Mouse (Mus musculus): Measurements from ENCODE around the gene Gripap1.

Gene Gripap1

DNA sequence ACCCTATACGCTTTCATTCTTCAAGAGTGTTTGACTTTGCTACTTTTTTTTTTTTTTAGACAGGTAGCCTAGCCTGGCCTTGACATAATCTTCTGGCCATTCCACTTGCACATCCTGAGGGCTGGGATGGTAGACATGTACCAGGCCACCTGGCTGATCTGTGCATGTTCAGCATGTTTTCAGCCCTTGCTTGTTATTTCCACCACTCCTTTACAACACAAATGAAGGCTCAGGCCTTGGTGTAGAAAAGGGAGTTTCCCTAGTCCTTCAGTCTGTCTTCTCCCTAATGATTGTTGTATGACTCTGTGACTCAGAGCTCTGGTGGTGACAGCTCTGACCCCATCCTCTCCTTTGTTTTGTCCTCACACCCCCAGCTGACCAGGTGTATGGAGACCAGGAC is 77.6 kb downstream of the Gripap1 start:
- DNase-seq (ENCODE audit: low read depth, low spot score) = no peak

- no peak for DNase-seq (ENCODE audit: low read depth, low spot score)
Observed at GRCm38 (mm10) chrX:7868506-7868905, 78.9 kb downstream of the Gripap1 start.

DNA sequence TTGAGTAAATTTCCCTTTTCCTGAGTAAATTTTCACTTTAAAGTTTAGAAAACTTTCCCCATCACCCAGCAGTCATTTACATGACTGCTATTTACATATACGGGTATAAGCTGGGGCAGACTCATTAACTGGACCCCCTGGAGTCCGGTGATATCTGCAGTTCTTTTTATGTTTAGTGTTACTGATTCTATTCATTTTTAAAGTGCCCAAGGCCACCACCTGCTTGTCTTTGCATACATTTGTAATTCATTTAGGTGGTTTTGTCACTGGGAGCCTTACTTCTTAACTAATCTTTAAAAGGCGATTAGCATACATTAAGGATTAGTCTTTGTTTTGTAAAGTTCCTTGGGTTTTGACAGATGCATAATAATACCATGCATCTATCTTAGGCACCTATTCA is 80.3 kb downstream of the Gripap1 start:
- DNase-seq (ENCODE audit: low read depth, low spot score) = no peak

All from telencephalon, adult 2 months (tissue).